Mouse (Mus musculus) liver, embryonic 14.5 days (tissue): ENCODE results near the gene Bpifb9a. TPM values are rescaled to one million over a fixed set of nuclear protein-coding genes. Genes with fewer than 3 reads are reported as not detected.
"Not testable (repeated sequence)": the region's sequence is repeated elsewhere in the genome, so short reads cannot be mapped to it uniquely, and the experiment has no call there.

Experiments
- ATAC-seq: fragments of 200-750 bp; cut with Nextera tagmentation; 2 replicates; pipeline ENCODE4 v1.8.0; 2017; ENCODE audit warnings: moderate number of reproducible peaks, mild to moderate bottlenecking, moderate library complexity; ENCODE audit not compliant: insufficient read depth
- DNase-seq, 3 experiments: peaks; one replicate each; pipeline ENCODE4 v3.0.0-alpha.2; 2012 to 2013; ENCODE audit warnings: low read depth in 3 of 3, low spot score in 3 of 3
- H3K27ac ChIP-seq: fragments of 300-500 bp; sonication (generic); 2 replicates; pipeline ENCODE4 v1.5.1; 2014; ENCODE audit warnings: moderate library complexity, mild to moderate bottlenecking, control low read depth, inconsistent platforms
- H3K27me3 ChIP-seq: fragments of 300-500 bp; sonication (generic); 2 replicates; pipeline ENCODE4 v1.6.1; 2014; ENCODE audit warnings: mild to moderate bottlenecking, low read length, moderate library complexity; ENCODE audit not compliant: control insufficient read depth, insufficient read depth
- H3K36me3 ChIP-seq: fragments of 300-500 bp; sonication (generic); replicated peaks from 2 replicates; pipeline ENCODE4 v1.6.1; 2014; ENCODE audit warnings: low read depth; ENCODE audit not compliant: control insufficient read depth, insufficient read depth
- H3K4me1 ChIP-seq, 2 experiments: fragments of 200-500 bp in 1 of 2; fragments of 300-500 bp in 1 of 2; sonication (generic) in 1 of 2; replicated peaks; 2 replicates each; pipeline ENCODE4 v1.6.1; 2012 to 2014; ENCODE audit warnings: antibody characterized with exemption in 1 of 2, inconsistent platforms in 1 of 2, low read length in 1 of 2; ENCODE audit not compliant: control insufficient read depth in 2 of 2, insufficient read depth in 2 of 2
- H3K4me2 ChIP-seq: fragments of 300-500 bp; sonication (generic); 2 replicates; pipeline ENCODE4 v1.6.1; 2014; ENCODE audit warnings: low read depth, mild to moderate bottlenecking, control low read depth, moderate library complexity
- H3K4me3 ChIP-seq, 2 experiments: fragments of 200-500 bp in 1 of 2; fragments of 300-500 bp in 1 of 2; sonication (generic) in 1 of 2; 2 replicates each; pipeline ENCODE4 v1.5.1; 2012 to 2014; ENCODE audit warnings: low read depth in 2 of 2, low read length in 2 of 2, mild to moderate bottlenecking in 2 of 2, control low read depth in 1 of 2, inconsistent platforms in 1 of 2, moderate library complexity in 1 of 2; ENCODE audit not compliant: insufficient read depth in 1 of 2
- H3K9ac ChIP-seq: fragments of 300-500 bp; sonication (generic); replicated peaks from 2 replicates; pipeline ENCODE4 v1.6.1; 2014; ENCODE audit warnings: mild to moderate bottlenecking, control low read depth, moderate library complexity
- H3K9me3 ChIP-seq: fragments of 300-500 bp; sonication (generic); 2 replicates; pipeline ENCODE4 v1.6.1; 2016; ENCODE audit warnings: low read length, mixed read lengths; ENCODE audit not compliant: control insufficient read depth
- CTCF ChIP-seq: IDR thresholded peaks from 2 replicates; pipeline ENCODE4 v1.5.1; 2016; ENCODE audit warnings: antibody characterized with exemption, low read depth, control low read depth
- EP300 ChIP-seq: IDR thresholded peaks from 2 replicates; pipeline ENCODE4 v1.6.1; 2016; ENCODE audit warnings: antibody characterized with exemption, low read depth
- WGBS: fragments of 180-500 bp; shearing (Covaris S2); extraction: QIAGEN DNeasy Blood & Tissue Kit; methylation state at CpG from one replicate; pipeline ENCODE4 v1.1.7; 2014; ENCODE audit not compliant: insufficient replicate concordance; 5-methylcytosine and 5-hydroxymethylcytosine counted together
- polyA plus RNA-seq, 2 experiments: library from polyadenylated mRNA; depleted of rRNA in 1 of 2; stranded (reverse) in 1 of 2; unstranded in 1 of 2; fragments of >200 nt; fragmentation: Nextera tagmentation in 1 of 2; extraction: Ambion mirVana in 1 of 2; gene quantifications; 2 replicates each; pipeline versions ENCODE4 v1.2.1 to v1.2.3; 2012 to 2014

The Bpifb9a gene
- polyA plus RNA-seq, 2 experiments: not detected

DNA sequence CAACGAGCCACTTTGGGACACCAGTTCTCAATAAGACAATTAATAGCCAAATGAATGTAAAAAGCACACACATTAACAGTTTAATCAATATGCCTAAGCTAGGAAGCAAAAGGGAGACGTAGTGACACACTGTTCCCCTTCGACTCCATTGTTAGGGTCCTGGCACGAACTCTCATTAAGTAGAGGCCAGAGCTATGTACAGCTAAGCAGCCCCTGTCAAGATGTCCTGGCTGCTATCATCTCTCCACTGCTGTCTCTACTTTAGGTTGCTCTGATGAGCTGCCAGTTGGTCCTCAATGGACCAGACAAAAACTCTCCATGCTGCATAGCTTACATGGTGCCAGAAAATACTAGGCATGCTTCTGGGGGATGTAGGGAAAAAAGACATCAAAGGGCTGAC is 1.9 kb upstream of the Bpifb9a start:
- Histone ChIP-seq H3K27me3 (no peaks in the 10 kb centered on the region), H3K36me3 (no peaks in the 10 kb centered on the region), H3K4me3 (no peak overlapping the region), H3K9ac (no peak overlapping the region), H3K4me2 (no peak overlapping the region), H3K4me1 (no peaks in the 10 kb centered on the region), H3K27ac (no peak overlapping the region), H3K9me3 (no peaks in the 10 kb centered on the region)
- no peak for ATAC-seq
- no peak for TF ChIP-seq EP300
- TF ChIP-seq CTCF: no peak
- WGBS: 50% methylated on average over 4 of the region's 4 CpGs
- DNase-seq: no peak

DNA sequence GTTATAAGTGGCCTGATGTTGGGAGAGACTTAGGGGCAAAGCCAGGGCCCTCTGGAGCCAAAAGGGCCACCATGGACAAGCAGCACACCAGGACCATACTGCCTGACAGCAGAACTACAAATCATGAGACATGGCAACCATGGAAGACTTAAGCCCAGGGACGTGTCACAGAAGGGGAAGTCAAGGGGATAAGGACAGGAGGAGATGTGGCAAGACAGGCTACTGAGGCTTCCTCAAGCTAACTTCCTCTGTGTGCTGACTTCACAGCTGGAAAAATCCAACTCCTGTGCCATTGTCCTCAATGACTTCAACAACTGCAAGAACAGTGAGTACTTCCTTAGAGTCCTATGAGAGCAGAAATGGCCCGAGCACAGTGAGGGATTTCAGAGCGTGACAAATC is 6.7 kb downstream of the Bpifb9a start:
- 51% methylated on average over 2 of the region's 3 CpGs for WGBS
- DNase-seq, H3K4me2 ChIP-seq, H3K4me1 ChIP-seq, H3K4me3 ChIP-seq, H3K9me3 ChIP-seq, H3K36me3 ChIP-seq, ATAC-seq, H3K27me3 ChIP-seq, H3K27ac ChIP-seq, H3K9ac ChIP-seq: not testable (repeated sequence)

DNA sequence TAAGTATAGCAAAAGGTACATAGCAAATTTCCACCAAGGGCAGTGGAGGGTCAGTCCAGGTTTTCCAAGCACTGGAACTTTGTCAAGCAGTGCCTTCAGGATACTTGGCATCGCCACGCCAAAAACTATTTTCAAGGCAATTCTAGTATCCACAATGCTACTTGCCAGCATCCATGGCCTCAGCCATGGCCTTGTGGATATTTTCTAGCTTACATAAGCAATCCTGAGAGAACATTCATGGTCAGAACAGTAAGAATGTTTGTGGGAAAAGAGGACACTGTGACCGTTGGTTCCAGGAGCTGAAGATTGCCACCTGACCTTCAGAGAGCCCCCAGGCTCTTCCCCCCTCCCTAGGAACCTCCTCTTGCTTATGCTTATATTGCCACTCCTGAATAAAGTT is 34.2 kb downstream of the Bpifb9a start:
- not testable (repeated sequence) for H3K27ac ChIP-seq, H3K4me2 ChIP-seq, H3K36me3 ChIP-seq, H3K4me1 ChIP-seq, H3K9ac ChIP-seq, DNase-seq, H3K27me3 ChIP-seq, H3K4me3 ChIP-seq, H3K9me3 ChIP-seq, ATAC-seq
- WGBS: 61% methylated on average over 3 of the region's 3 CpGs

DNA sequence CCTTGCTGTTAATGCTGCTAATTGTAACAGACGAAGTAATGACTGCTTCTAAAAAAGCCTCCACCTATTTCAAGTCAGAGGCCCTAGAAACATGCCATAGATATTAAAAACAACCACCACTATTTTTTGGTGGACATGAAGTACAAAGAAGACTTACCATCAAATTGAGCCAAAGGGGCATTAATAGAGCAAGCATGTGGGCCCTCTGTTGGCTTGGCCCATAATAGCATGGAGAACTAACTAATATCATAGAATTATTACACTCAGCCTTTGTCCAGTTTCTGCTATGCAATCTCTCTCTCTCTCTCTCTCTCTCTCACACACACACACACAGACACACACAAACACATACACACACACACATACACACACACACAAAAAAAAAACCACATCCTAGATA is 35.2 kb downstream of the Bpifb9a start:
- DNase-seq: no peak
- 58% methylated on average over 1 of the region's 1 CpGs for WGBS
- H3K9ac ChIP-seq: no peak overlapping the region

DNA sequence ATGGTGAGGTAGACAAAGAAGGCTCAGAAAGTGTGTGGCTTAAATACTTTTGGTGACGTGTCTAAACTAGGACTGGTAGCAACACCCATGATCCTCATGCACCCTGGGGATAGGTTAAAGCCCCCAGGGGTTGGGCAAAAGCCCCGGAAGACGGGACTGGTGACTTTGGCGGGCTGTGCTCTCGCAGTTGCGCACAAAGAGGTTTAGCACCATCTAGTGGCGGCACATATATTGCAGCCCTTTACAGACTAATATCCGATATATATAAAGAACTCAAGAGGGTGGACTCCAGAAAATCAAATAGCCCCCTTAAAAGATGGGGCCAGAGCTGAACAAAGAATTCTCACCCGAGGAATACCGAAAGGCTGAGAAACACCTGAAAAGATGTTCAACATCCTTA is 37.1 kb downstream of the Bpifb9a start:
- H3K36me3 ChIP-seq, H3K4me2 ChIP-seq, ATAC-seq, H3K27ac ChIP-seq, H3K4me3 ChIP-seq, H3K4me1 ChIP-seq, H3K9ac ChIP-seq, H3K27me3 ChIP-seq, H3K9me3 ChIP-seq: not testable (repeated sequence)
- TF ChIP-seq CTCF: peak; percentile 73
- 3% methylated on average over 9 of the region's 10 CpGs for WGBS
- peak; percentile 16 to 34 (median 28) for DNase-seq

More for the DNA sequence above, 35.2 kb downstream of the Bpifb9a start:
- no peak for TF ChIP-seq CTCF
- no peak for TF ChIP-seq EP300
- Histone ChIP-seq H3K4me2 (no peak overlapping the region), H3K4me3 (no peak overlapping the region), H3K4me1 (no peaks in the 10 kb centered on the region), H3K36me3 (no peaks in the 10 kb centered on the region), H3K9me3 (no peaks in the 10 kb centered on the region), H3K27ac (no peak overlapping the region), H3K27me3 (no peaks in the 10 kb centered on the region)
- ATAC-seq: no peak

DNA sequence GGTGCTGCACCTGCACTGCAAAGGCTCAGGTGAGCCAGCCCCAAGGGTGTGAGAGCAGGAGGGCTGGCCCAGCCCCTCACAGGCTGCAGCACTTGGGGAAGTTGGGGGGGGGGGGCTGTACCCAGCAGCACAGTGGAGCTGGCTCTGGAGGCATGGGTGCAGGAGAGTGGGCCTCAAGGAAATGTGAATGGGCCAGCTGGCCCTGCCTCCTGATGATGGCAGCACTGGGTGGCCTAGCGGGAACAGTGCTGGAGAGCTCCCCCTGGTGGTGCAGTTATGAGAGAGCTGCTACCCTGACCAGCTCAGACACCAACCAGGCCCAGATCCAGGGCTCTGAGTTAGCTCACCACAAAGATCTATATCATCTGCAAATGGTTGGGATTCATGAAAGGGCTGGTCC is 42.8 kb downstream of the Bpifb9a start:
- TF ChIP-seq EP300: no peak
- peak; percentile 97 for TF ChIP-seq CTCF
- WGBS: 0% methylated on average over 1 of the region's 1 CpGs

More for the DNA sequence above, 42.8 kb downstream of the Bpifb9a start:
- ATAC-seq: peak; percentile 65
- no peak overlapping the region for H3K4me2 ChIP-seq
- H3K9me3 ChIP-seq: no peaks in the 10 kb centered on the region
- DNase-seq: peak; percentile 51 to 55 (median 52)
- H3K4me3 ChIP-seq: no peak overlapping the region
- no peaks in the 10 kb centered on the region for H3K36me3 ChIP-seq
- H3K4me1 ChIP-seq: no peaks in the 10 kb centered on the region
- no peaks in the 10 kb centered on the region for H3K27me3 ChIP-seq
- no peak overlapping the region for H3K9ac ChIP-seq
- H3K27ac ChIP-seq: no peak overlapping the region
